Mouse (Mus musculus) cerebellum, adult 2 months (tissue): ENCODE measurements around the gene Inpp1. TPM values are rescaled to one million over a fixed set of nuclear protein-coding genes. Genes with fewer than 3 reads are reported as not detected.

Experiments used
- DNase-seq, 2 experiments: peaks; one replicate each; pipeline ENCODE4 v3.0.0; 2021
- H3K27ac ChIP-seq: fragments of 200-500 bp; 2 replicates; pipeline ENCODE4 v1.5.1; 2012; ENCODE audit warnings: low read length, control low read depth, inconsistent platforms; ENCODE audit not compliant: insufficient read depth
- H3K27me3 ChIP-seq: fragments of 200-500 bp; 2 replicates; pipeline ENCODE4 v1.6.1; 2012; ENCODE audit warnings: inconsistent platforms, mild to moderate bottlenecking, low read length, moderate library complexity; ENCODE audit not compliant: control insufficient read depth, insufficient read depth
- H3K4me1 ChIP-seq: fragments of 200-500 bp; 2 replicates; pipeline ENCODE4 v1.6.1; 2011; ENCODE audit warnings: low read length; ENCODE audit not compliant: control insufficient read depth, insufficient read depth
- H3K4me3 ChIP-seq: fragments of 200-500 bp; replicated peaks from 2 replicates; pipeline ENCODE3; 2011; ENCODE audit warnings: mild to moderate bottlenecking, low read depth, low read length, control low read depth; ENCODE audit not compliant: insufficient read depth
- CTCF ChIP-seq: fragments of 200-500 bp; IDR thresholded peaks from 2 replicates; pipeline ENCODE4 v1.5.1; 2011; ENCODE audit warnings: low read depth, mild to moderate bottlenecking, control low read depth, low read length, moderate library complexity, borderline replicate concordance; ENCODE audit not compliant: insufficient read depth
- POLR2A ChIP-seq: fragments of 200-500 bp; IDR thresholded peaks from 2 replicates; pipeline ENCODE4 v1.6.1; 2011; ENCODE audit warnings: low read length, control low read depth, borderline replicate concordance; ENCODE audit not compliant: insufficient read depth
- WGBS: fragments of 180-500 bp; shearing (Covaris S2); methylation state at CpG from one replicate; pipeline ENCODE4 v1.1.7; 2018; 5-methylcytosine and 5-hydroxymethylcytosine counted together
- polyA plus RNA-seq: library from polyadenylated mRNA; depleted of rRNA; stranded (reverse); fragments of >200 nt; gene quantifications from 2 replicates; pipeline ENCODE4 v1.2.3, GENCODE M21; 2012

The Inpp1 gene
- polyA plus RNA-seq, 1 experiment, result 43.9 TPM

DNA sequence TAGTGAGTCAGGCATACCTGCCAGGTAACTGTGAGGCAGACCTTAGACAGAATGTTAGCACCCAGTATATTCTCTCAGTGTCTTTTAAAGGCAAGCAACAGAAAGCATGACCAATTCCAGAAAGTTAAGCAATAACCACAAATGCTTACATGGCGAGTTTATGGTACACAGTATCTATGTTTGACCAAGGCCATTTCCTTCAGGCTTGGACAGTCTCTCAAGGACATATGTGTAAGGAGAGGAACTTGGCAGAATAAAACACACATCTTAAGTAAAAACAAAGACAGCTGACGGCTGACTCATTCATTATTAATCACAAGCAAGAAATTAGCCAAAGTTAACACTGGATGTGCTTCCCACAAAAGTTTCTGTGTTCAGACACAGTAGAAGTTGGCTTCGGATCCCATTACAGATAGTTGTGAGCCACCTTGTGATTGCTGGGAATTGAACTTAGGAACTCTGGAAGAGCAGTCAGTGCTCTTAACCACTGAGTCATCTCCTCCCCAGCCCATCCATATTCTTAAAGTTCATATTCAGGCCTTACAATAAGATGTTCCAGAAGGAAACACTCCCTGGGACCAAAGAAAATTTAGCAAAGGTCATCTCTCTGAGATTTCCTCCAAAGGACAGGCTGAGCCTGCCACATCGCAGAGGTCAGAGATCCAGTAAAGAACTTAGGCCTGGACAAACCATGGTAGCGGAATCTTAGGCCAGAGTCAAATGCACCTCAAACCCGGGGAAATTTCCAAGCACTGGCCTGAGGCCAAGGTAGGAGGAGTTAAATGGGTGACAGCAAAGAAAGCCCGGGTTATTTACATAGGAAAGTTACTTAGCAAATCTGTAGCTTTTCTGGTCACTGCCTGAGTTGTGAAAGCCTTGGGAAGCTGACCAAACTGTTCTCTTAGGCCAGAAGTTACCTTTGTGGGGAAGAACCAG is 52.0 kb downstream of the Inpp1 start:
- WGBS, result 62% methylated on average over 7 of the region's 7 CpGs
- H3K27ac ChIP-seq, result no peak overlapping the region

DNA sequence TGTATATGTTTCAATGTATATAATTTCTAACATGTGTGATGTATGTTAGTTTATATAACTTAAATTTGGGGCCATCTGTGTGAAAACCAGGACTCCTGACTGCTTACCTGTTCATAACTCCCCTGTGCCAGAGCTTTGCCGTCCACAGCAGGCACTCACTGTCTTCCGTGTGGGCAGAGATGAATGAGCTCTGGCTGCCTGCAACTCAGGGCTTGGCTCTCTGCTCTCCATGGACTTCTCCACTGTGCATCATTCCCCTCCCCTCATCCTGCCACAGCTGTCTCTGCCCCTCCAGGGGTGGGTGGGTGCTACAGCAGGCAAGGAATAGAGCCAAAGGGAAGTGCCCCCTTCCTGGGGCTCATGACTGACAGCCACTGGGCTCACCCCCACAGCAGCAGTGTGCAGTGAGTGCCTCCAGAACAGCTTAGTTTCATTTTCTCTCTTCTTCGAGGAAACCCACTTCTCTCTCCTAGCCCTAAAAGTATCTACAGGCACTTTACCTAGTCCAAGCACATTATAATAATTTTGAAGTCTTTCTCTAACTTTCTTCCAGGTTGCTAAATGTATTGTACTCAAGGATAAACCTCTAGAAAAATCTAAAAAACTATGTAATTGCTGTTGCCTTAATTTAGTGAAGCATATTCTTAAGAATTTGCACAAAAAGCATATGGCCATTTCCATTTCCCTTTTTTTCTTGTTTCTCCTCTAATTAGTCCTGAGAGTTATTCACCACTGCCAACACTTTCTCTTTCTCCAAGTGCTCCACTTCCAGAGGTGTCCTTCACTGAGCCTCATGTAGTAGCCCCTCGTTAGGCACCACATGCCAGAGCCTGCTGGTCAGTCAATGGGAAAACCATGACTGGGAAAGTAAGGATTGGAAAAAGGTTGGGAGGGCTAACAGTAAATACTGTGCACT is 53.3 kb downstream of the Inpp1 start:
- DNase-seq, result no peak
- no peaks in the 10 kb centered on the region for H3K4me1 ChIP-seq
- no peak overlapping the region for H3K4me3 ChIP-seq
- TF ChIP-seq POLR2A, result no peak
- TF ChIP-seq CTCF, result no peak
- H3K27me3 ChIP-seq, result no peaks in the 10 kb centered on the region
- 40% methylated on average over 4 of the region's 4 CpGs for WGBS
- no peak overlapping the region for H3K27ac ChIP-seq

More for the DNA sequence above, 52.0 kb downstream of the Inpp1 start:
- DNase-seq, result no peak
- no peaks in the 10 kb centered on the region for H3K27me3 ChIP-seq
- no peak overlapping the region for H3K4me3 ChIP-seq
- TF ChIP-seq POLR2A, result no peak
- no peak for TF ChIP-seq CTCF
- H3K4me1 ChIP-seq, result no peaks in the 10 kb centered on the region

DNA sequence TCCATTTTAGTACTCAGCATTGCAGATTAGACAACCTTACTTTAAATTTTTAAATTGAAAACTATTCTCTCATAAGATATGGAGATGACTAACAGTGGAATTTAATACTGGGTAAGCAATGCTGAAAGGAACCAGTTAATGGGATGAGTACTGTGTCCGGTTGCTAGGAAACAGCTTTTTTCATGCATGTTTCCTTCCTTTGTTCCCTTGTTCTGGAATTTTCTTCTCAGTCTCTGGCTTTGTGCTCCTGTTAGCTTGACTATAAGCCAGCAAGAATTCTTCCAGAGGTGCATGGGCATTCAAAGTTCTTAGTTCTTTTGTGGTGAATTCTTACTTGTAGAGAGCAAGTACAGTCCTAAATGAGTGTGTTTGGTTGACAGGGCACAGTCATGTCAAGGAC is 59.3 kb downstream of the Inpp1 start:
- no peak for TF ChIP-seq POLR2A
- TF ChIP-seq CTCF, result no peak
- no peak overlapping the region for H3K27ac ChIP-seq
- H3K4me1 ChIP-seq, result no peaks in the 10 kb centered on the region
- no peak overlapping the region for H3K4me3 ChIP-seq
- H3K27me3 ChIP-seq, result no peaks in the 10 kb centered on the region
- WGBS, result 37% methylated on average over 1 of the region's 1 CpGs
- DNase-seq, result no peak

DNA sequence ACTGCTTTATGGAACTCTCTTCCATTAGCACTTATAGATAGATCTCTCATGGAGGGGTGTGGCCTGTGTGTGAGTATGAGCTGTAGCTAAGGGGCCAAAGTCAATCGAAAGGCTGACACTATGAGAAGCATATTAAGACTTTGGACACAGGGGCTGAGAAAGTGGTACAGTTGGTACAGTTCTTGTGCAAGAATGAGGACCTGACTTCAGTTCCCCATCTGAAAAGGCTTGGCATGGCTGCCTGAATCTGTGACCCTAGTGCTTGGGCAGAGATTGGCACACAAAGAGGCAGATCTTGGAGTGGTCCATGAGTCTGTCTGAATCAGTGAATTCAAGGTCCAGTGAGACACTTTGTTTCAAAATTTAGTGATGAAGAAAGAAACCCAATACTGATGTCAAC is 63.2 kb downstream of the Inpp1 start:
- DNase-seq, result no peak
- WGBS, result 92% methylated on average over 1 of the region's 1 CpGs
- no peak overlapping the region for H3K4me3 ChIP-seq

DNA sequence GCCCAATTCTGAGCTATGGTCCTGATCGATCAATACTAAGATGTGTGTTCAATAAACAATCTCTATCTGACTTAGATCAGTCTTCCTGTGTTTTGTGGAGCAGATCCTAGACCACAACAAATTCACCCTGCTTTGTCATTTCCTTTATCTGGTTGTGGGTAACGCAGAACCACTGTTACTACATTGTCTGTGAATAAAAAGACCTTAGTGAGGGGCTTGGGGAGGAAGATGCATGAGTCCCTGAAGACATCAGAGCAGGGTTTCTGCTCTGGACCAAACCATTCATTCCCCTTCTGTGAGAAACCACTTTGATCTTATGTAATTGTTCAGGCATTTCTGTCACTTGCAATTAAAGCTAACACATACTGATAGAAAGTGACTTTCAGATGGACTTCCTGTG is 63.7 kb downstream of the Inpp1 start:
- no peak for DNase-seq
- Histone ChIP-seq H3K4me3 (no peak overlapping the region), H3K27ac (no peak overlapping the region), H3K27me3 (no peaks in the 10 kb centered on the region), H3K4me1 (no peaks in the 10 kb centered on the region)
- 97% methylated on average over 2 of the region's 2 CpGs for WGBS
- TF ChIP-seq CTCF, result no peak
- no peak for TF ChIP-seq POLR2A

More for the DNA sequence above, 63.2 kb downstream of the Inpp1 start:
- no peaks in the 10 kb centered on the region for H3K27me3 ChIP-seq
- TF ChIP-seq CTCF, result no peak
- TF ChIP-seq POLR2A, result no peak
- H3K4me1 ChIP-seq, result no peaks in the 10 kb centered on the region
- no peak overlapping the region for H3K27ac ChIP-seq

DNA sequence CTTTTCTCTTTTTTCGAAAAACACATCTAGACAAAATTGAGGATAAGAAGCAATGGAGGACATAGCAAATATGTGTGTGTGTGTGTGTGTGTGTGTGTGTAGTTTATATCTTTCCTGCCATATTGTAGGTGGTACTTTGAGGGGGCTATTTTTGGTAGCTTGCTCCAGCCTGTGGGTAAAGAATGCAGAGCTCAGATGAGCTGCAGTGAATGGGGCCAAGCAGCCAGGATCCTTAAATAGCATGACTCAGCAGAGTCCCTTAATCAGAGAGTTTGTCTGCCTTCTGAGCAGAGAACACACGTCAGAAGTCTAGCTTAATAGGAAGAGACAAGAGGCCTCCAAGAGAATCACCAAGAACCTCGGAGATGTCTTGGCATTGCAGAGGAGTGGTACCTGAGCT is 64.8 kb downstream of the Inpp1 start:
- Histone ChIP-seq H3K27me3 (no peaks in the 10 kb centered on the region), H3K27ac (no peak overlapping the region), H3K4me1 (no peaks in the 10 kb centered on the region), H3K4me3 (no peak overlapping the region)
- DNase-seq, result no peak
- WGBS, result 75% methylated on average over 3 of the region's 3 CpGs
- TF ChIP-seq POLR2A, result no peak
- no peak for TF ChIP-seq CTCF

DNA sequence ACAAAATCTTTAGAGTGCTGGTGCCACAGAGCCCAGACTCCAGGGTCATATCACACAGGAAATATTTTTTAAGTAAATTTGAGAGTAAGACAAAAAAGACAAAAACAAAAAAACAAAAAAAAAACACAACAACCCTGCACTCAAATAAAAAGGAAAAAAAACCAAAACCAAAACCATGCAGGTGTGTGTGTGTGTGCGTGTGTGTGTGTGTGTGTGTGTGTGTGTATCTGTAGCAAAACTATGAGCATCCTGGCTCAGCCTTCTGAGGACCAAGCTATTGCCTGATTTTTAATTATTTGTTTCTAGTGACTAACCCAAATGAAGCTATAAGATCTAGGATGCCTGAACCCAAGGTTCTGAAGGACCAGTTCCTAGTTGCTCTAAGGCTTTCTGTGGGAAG is 65.9 kb downstream of the Inpp1 start:
- 91% methylated on average over 1 of the region's 1 CpGs for WGBS
- DNase-seq, result no peak
- Histone ChIP-seq H3K27me3 (no peaks in the 10 kb centered on the region), H3K4me3 (no peak overlapping the region), H3K4me1 (no peaks in the 10 kb centered on the region), H3K27ac (no peak overlapping the region)
- TF ChIP-seq CTCF (no peak), POLR2A (no peak)

DNA sequence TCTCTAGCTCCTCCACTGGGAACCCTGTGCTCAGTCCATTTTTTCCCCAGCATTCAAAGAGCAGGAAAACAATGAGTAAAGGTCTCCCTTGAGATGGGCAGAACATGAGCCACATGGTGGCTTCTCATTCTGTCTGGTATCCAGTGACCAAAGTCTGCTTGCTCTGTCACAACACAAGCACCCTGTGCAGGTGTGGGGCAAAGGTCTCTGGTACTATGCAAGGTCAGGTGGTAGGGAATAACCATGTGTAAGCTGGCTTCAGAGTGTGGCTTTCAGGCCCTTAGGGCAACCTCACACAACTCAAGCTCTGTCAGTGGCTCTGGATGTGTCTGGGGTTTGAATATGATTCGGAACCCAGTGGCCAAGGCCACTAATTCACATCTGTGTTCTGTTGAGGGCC is 67.5 kb downstream of the Inpp1 start:
- H3K27ac ChIP-seq, result no peak overlapping the region
- H3K4me3 ChIP-seq, result no peak overlapping the region
- no peak for DNase-seq
- TF ChIP-seq POLR2A (no peak), CTCF (no peak)
- no peaks in the 10 kb centered on the region for H3K27me3 ChIP-seq
- H3K4me1 ChIP-seq, result no peaks in the 10 kb centered on the region
- WGBS, result 88% methylated on average over 1 of the region's 1 CpGs
